Mouse (Mus musculus): ENCODE results near the gene Gimap9.
"Not testable (repeated sequence)": the region's sequence is repeated elsewhere in the genome, so short reads cannot be mapped to it uniquely, and the experiment has no call there.

The Gimap9 gene

GRCm38 (mm10) chr6:48665471-48665870 is 10.5 kb upstream of the Gimap9 start:
- DNase-seq (ENCODE audit: low spot score): no peak

GRCm38 (mm10) chr6:48666159-48666586 is 9.8 kb upstream of the Gimap9 start:
- DNase-seq (ENCODE audit: low spot score): peak; percentile 78

GRCm38 (mm10) chr6:48668022-48668421 is 7.9 kb upstream of the Gimap9 start:
- no peak for DNase-seq (ENCODE audit: low spot score)

GRCm38 (mm10) chr6:48669446-48669969 is 6.4 kb upstream of the Gimap9 start:
- DNase-seq (ENCODE audit: low spot score): no peak

GRCm38 (mm10) chr6:48674291-48675058 is 1.5 kb upstream of the Gimap9 start:
- no peak for DNase-seq (ENCODE audit: low spot score)

- DNase-seq (ENCODE audit: low spot score): no peak
Observed at GRCm38 (mm10) chr6:48675400-48675930, 464 bp upstream of the Gimap9 start.

- no peak for DNase-seq (ENCODE audit: low spot score)
Observed at GRCm38 (mm10) chr6:48676860-48677415, 1.0 kb downstream of the Gimap9 start.

- DNase-seq (ENCODE audit: low spot score): no peak
Observed at GRCm38 (mm10) chr6:48677492-48678345, 1.8 kb downstream of the Gimap9 start.

- no peak for DNase-seq (ENCODE audit: low spot score)
Observed at GRCm38 (mm10) chr6:48678391-48678790, 2.5 kb downstream of the Gimap9 start.

GRCm38 (mm10) chr6:48679701-48680100 is 3.8 kb downstream of the Gimap9 start:
- DNase-seq (ENCODE audit: low spot score): no peak

GRCm38 (mm10) chr6:48680421-48680820 is 4.5 kb downstream of the Gimap9 start:
- no peak for DNase-seq (ENCODE audit: low spot score)

- no peak for DNase-seq (ENCODE audit: low spot score)
Observed at GRCm38 (mm10) chr6:48681472-48682090, 5.7 kb downstream of the Gimap9 start.

GRCm38 (mm10) chr6:48682271-48682670 is 6.3 kb downstream of the Gimap9 start:
- no peak for DNase-seq (ENCODE audit: low spot score)

GRCm38 (mm10) chr6:48683263-48683821 is 7.4 kb downstream of the Gimap9 start:
- not testable (repeated sequence) for DNase-seq (ENCODE audit: low spot score)

GRCm38 (mm10) chr6:48684319-48684718 is 8.4 kb downstream of the Gimap9 start, which contains the start of gene Gimap4:
TSS of gene Gimap4 (plus strand) at chr6:48684549.
- DNase-seq (ENCODE audit: low spot score): no peak

GRCm38 (mm10) chr6:48684806-48685205 is 8.9 kb downstream of the Gimap9 start:
- DNase-seq (ENCODE audit: low spot score): no peak

- DNase-seq (ENCODE audit: low spot score): no peak
Observed at GRCm38 (mm10) chr6:48685251-48685650, 9.3 kb downstream of the Gimap9 start.

- DNase-seq (ENCODE audit: low spot score): no peak
Observed at GRCm38 (mm10) chr6:48685694-48686665, 10.1 kb downstream of the Gimap9 start.

GRCm38 (mm10) chr6:48687077-48687476 is 11.1 kb downstream of the Gimap9 start:
- no peak for DNase-seq (ENCODE audit: low spot score)

GRCm38 (mm10) chr6:48689320-48689719 is 13.4 kb downstream of the Gimap9 start:
- no peak for DNase-seq (ENCODE audit: low spot score)

Data from yolk sac, embryonic 10.5 days (tissue).